Mouse (Mus musculus) neutrophil, adult 5-6 weeks (primary cell): ENCODE measurements around the gene Ksr1. TPM values are rescaled to one million over a fixed set of nuclear protein-coding genes. Genes with fewer than 3 reads are reported as not detected.
A peak's percentile ranks its signal among the peaks of the same experiment; 100 is the strongest.
"Not testable (repeated sequence)": the region's sequence is repeated elsewhere in the genome, so short reads cannot be mapped to it uniquely, and the experiment has no call there.

Experiments used
- ATAC-seq: fragments of 151-379, 151-347 bp; 2 replicates; pipeline ENCODE4 v1.8.0; 2017; ENCODE audit warnings: mild to moderate bottlenecking, moderate TSS enrichment; ENCODE audit not compliant: insufficient number of reproducible peaks, poor library complexity, low FRiP score, severe bottlenecking; ENCODE audit errors: extremely low read depth
- total RNA-seq: library from RNA; stranded (forward); fragments of 200-1000 nt; gene quantifications from 2 replicates; pipeline ENCODE4 v1.2.3, GENCODE M21; 2017

The Ksr1 gene
- total RNA-seq, 1 experiment from 2014 or later: 31.3 TPM

- ATAC-seq: peak; percentile 42
These were observed 115.4 kb downstream of the Ksr1 start for GRCm38 (mm10) chr11:79030570-79031451.

DNA sequence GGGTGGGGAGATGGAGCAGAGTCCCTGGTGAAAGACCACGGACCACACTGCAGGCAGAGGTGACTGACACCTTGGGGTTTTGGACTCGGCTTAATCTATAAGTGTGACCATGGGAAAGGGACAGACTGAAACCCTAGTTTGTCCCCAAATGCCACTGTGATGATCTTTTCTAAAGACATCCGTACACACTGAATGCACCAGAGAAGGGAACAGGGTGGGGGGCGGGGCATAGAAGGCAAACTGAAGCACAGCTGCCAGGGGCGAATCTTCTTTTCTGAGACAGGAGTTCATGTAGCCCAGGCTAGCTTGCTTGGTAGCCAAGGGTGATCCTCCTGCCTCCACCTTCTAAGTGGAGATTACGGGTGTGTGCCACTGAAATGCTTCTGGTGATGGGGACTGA, 122.5 kb downstream of the Ksr1 start:
- ATAC-seq: no peak

DNA sequence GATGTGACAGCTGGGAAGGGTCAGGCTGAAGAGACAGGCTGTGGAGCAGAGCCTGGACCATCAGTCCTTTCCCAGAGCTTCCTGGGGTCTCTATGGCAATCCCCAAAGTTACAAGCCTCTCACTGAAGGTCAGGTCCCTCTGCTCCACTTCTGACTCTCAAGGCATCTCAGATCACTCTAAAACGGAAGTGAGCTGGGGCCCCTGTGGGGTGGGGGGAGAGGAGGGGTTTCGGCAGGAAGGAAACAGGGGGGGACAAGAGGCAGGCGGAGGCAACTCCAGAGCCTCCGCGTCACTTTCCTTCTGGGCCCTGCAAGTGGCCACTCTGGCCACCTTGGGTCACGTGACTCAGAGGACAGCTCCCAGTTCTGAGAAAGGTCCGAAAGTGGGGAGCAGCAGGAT, 122.9 kb downstream of the Ksr1 start:
- peak; percentile 60 for ATAC-seq

DNA sequence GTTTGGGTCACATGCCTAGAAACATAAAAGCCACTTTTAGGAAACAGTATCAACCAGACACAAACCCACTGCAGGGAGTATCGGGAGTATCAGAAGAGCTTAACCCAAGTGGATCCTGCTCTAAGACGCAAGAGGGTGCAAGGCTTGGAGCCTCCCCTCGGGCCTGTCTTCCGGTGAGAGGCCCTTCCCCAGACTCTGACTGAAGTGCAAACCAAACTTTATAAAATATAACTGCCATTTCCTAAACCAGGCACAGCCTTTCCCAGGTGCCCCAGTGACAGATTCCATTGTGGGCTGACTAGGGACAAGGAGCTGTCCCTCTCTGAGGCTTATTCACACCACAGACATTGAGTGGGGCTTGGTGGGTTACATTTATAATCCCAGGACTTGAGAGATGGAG, 123.4 kb downstream of the Ksr1 start:
- ATAC-seq: no peak

GRCm38 (mm10) chr11:79020535-79021045, 125.6 kb downstream of the Ksr1 start:
- no peak for ATAC-seq

DNA sequence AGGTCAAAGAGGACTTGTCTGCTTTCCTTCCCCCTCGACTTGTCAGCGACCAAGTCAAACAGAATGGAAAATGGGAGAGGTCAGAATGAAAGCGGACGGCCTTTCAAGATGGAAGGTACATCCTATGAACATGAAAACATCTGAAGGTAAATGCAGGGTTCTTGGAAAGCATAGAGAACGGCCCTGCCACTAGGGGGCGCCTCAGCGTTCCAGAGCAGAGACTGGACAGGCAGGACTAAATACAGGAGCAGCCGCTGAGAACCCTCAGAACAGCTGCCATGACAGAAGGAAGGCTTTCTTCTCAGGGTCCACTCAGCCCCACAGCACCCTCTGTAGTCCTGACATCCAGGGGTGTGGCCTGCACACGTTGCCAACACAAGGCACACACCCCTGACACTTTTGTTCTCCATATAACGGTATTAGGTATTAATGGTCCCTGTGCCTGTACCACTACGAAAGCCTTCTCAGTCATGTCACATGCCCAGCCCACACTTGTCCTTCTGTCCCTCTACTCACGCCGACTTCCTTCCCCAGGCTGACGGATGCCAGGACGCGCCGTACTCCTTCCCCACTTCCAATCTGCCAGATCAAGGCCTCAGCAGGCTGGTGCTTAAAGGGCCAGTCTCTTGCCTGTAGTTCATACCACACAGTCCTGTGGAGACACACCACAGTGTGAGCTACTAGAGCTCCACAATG, 126.2 kb downstream of the Ksr1 start:
- no peak for ATAC-seq

- peak; percentile 56 for ATAC-seq
These were observed 127.1 kb downstream of the Ksr1 start for GRCm38 (mm10) chr11:79018954-79019704.

DNA sequence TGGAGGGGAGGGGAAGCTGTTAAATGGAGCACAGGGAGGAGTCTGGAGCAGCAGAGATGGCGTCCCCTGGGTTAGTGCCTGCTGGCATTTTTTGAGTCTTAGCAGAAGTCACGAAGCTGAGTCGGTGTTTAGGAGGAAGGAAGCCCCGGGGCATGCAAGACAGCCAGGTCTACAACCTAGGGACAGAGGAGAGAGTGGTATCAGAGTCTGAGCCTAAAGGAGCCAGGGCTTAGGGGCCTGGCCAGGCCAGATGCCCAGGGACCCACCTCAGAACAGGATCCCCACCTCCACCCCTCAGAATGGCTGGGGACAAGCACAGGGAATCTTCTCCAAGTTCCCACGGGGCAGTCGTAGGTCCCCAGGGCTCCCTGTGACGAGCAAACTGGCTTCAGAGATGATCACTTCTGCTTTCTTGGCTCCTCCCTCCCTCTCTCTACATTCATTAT, 129.0 kb downstream of the Ksr1 start:
- ATAC-seq: peak; percentile 30; the same call in 1 of the 2 replicates

GRCm38 (mm10) chr11:79016236-79016635, 130.0 kb downstream of the Ksr1 start:
- no peak for ATAC-seq

GRCm38 (mm10) chr11:79015660-79016215, 130.5 kb downstream of the Ksr1 start:
- ATAC-seq: no peak

GRCm38 (mm10) chr11:79014602-79015325, 131.4 kb downstream of the Ksr1 start:
- no peak for ATAC-seq

DNA sequence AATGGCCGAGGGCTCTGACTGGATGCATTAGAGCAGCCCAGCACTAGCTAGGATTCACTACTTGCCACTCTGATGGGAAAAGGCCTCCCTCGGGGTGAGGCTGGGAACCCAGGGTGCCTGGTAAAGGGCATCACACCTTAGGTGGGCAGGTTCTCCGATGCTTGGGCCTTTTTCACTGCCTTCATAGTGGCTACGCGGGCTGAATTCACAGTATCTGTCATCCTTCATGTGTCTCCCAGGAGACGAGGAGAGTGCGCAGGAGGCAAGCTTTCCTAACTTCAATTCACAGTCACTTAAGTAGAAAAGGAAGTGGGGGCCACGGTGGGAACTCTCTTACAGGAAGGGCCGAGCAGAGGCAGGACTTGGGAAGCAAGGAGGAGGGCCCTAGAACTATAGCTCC, 132.4 kb downstream of the Ksr1 start:
- no peak for ATAC-seq

- no peak for ATAC-seq
These were observed 133.2 kb downstream of the Ksr1 start for GRCm38 (mm10) chr11:79013056-79013455.

DNA sequence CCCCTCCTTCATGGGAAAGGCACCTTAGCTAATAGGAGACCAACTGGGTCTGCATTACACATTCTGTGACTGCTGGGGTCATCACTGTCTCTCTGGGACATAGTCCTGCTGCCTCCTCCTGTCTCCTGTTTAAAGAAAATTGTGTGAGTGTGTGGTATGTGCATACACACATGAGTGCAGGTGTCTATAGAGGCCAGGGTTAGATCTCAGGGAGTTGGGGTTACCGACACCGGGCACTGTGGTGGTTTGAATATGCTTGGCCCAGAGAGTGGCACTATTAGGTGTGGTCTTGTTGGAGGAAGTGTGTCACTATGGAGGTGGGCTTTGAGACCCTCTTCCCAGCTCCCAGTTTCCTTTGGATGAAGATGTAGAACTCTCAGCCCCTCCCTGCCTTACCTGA, 133.7 kb downstream of the Ksr1 start:
- no peak for ATAC-seq

- no peak for ATAC-seq
These were observed 137.3 kb downstream of the Ksr1 start for GRCm38 (mm10) chr11:79008891-79009290.

DNA sequence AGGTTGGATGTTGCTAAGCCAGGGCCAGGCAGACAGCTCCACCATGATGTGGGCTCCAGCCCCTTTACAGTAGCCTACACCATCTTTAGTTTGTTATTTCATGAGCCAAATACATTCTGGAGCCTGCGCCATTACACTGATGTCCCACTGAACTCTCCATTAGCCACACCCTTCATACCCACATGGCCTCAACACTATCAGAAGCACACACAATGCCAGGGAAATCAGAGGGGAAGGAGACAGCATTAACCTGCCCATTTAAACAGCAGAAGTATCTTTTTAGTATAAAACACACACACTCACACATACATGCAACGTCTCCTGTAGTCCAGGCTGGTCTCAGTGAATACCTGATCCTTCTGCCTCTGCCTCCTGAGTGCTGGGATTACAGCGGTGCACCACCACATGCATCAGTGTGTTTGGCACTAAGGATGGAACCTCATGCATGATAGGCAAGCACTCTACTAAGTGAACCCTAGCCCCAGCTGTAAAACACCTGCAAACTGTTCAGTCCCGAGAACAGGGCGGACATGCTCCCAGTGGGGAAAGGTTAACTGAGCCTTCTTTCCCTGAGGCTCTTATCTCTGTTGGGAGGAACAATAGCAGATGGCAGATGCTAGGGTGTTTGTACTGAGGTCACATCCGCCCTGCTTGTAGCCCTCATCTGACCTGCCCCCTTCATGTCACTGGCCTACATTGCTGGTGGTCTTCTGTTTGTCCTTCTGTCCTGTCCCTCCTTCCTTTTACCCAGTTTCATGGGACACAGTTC, 138.0 kb downstream of the Ksr1 start:
- ATAC-seq: no peak

GRCm38 (mm10) chr11:79007356-79007755, 138.9 kb downstream of the Ksr1 start:
- ATAC-seq: not testable (repeated sequence)

DNA sequence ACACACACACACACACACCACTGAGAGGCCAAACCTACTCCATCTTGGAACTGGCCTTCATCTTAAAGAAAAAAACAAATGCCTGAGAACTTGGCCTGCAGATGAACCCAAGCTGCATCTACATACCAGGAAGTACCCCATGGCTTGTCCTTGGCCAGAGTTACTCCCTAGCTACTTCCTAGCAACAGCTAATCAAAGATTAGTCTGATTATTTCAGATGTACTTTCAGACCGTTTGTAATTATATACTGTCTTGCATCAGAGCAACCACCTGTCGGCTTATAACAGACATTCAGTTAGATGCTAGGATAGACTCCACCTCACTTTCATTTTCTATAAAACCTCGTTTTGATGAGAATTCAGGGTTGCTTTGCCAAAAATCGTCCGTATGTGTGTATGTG, 139.8 kb downstream of the Ksr1 start:
- ATAC-seq: no peak
